Mouse (Mus musculus): ENCODE data around the gene Pepd. TPM values are rescaled to one million over a fixed set of nuclear protein-coding genes. Genes with fewer than 3 reads are reported as not detected.

Pepd gene
- total RNA-seq, 2 experiments from 2014 or later = 37.4 to 40.0 TPM

GRCm38 (mm10) chr7:34930263-34930757 lies 18.1 kb downstream of the Pepd start:
- DNase-seq (ENCODE audit: low spot score in 2 of 2) = no peak

GRCm38 (mm10) chr7:34932631-34933030 lies 20.5 kb downstream of the Pepd start:
- DNase-seq (ENCODE audit: low spot score in 2 of 2) = no peak

- DNase-seq (ENCODE audit: low spot score in 2 of 2) = no peak
Observed at GRCm38 (mm10) chr7:34933142-34933541, 21.0 kb downstream of the Pepd start.

- DNase-seq (ENCODE audit: low spot score in 2 of 2) = no peak
Observed at GRCm38 (mm10) chr7:34936347-34936746, 24.2 kb downstream of the Pepd start.

- no peak for DNase-seq (ENCODE audit: low spot score in 2 of 2)
Observed at GRCm38 (mm10) chr7:34938636-34939261, 26.6 kb downstream of the Pepd start.

GRCm38 (mm10) chr7:34939262-34939951 lies 27.2 kb downstream of the Pepd start:
- DNase-seq (ENCODE audit: low spot score in 2 of 2) = peak; percentile 53 to 58

GRCm38 (mm10) chr7:34939952-34940312 lies 27.8 kb downstream of the Pepd start:
- no peak for DNase-seq (ENCODE audit: low spot score in 2 of 2)

- DNase-seq (ENCODE audit: low spot score in 2 of 2) = no peak
Observed at GRCm38 (mm10) chr7:34943581-34944123, 31.5 kb downstream of the Pepd start.

- DNase-seq (ENCODE audit: low spot score in 2 of 2) = no peak
Observed at GRCm38 (mm10) chr7:34946269-34946925, 34.2 kb downstream of the Pepd start.

- DNase-seq (ENCODE audit: low spot score in 2 of 2) = no peak
Observed at GRCm38 (mm10) chr7:34954548-34954947, 42.4 kb downstream of the Pepd start.

GRCm38 (mm10) chr7:34955295-34955694 lies 43.1 kb downstream of the Pepd start:
- DNase-seq (ENCODE audit: low spot score in 2 of 2) = no peak

GRCm38 (mm10) chr7:34957138-34957537 lies 45.0 kb downstream of the Pepd start:
- no peak for DNase-seq (ENCODE audit: low spot score in 2 of 2)

GRCm38 (mm10) chr7:34963889-34964645 lies 51.9 kb downstream of the Pepd start:
- DNase-seq (ENCODE audit: low spot score in 2 of 2) = no peak

GRCm38 (mm10) chr7:34967362-34967761 lies 55.2 kb downstream of the Pepd start:
- no peak for DNase-seq (ENCODE audit: low spot score in 2 of 2)

- no peak for DNase-seq (ENCODE audit: low spot score in 2 of 2)
Observed at GRCm38 (mm10) chr7:34968749-34969433, 56.7 kb downstream of the Pepd start.

- no peak for DNase-seq (ENCODE audit: low spot score in 2 of 2)
Observed at GRCm38 (mm10) chr7:34971826-34972225, 59.6 kb downstream of the Pepd start.

- no peak for DNase-seq (ENCODE audit: low spot score in 2 of 2)
Observed at GRCm38 (mm10) chr7:34972990-34973440, 60.8 kb downstream of the Pepd start.

GRCm38 (mm10) chr7:34973877-34974276 lies 61.7 kb downstream of the Pepd start:
- DNase-seq (ENCODE audit: low spot score in 2 of 2) = no peak

GRCm38 (mm10) chr7:34975913-34976312 lies 63.7 kb downstream of the Pepd start:
- DNase-seq (ENCODE audit: low spot score in 2 of 2) = no peak

GRCm38 (mm10) chr7:34977403-34977802 lies 65.2 kb downstream of the Pepd start:
- no peak for DNase-seq (ENCODE audit: low spot score in 2 of 2)

GRCm38 (mm10) chr7:34981803-34982202 lies 69.6 kb downstream of the Pepd start:
- DNase-seq (ENCODE audit: low spot score in 2 of 2) = no peak
